Mouse (Mus musculus) heart, embryonic 11.5 days (tissue): ENCODE measurements around the gene Mpzl2. TPM values are rescaled to one million over a fixed set of nuclear protein-coding genes. Genes with fewer than 3 reads are reported as not detected.

Source experiments
- ATAC-seq: fragments of 200-750 bp; cut with Nextera tagmentation; replicated peaks from 2 replicates; pipeline ENCODE4 v1.8.0; 2017; ENCODE audit warnings: moderate library complexity; ENCODE audit not compliant: insufficient number of reproducible peaks, low FRiP score, low TSS enrichment
- H3K27ac ChIP-seq: fragments of 300-500 bp; sonication (generic); 2 replicates; pipeline ENCODE4 v1.5.1; 2014; ENCODE audit warnings: mild to moderate bottlenecking, low read depth, low read length
- H3K27me3 ChIP-seq: fragments of 300-500 bp; sonication (generic); 2 replicates; pipeline ENCODE4 v1.6.1; 2014; ENCODE audit warnings: mild to moderate bottlenecking, low read length, mixed read lengths; ENCODE audit not compliant: control insufficient read depth, insufficient read depth
- H3K36me3 ChIP-seq: fragments of 300-500 bp; sonication (generic); 2 replicates; pipeline ENCODE4 v1.6.1; 2014; ENCODE audit warnings: mild to moderate bottlenecking, low read length, moderate library complexity, mixed read lengths; ENCODE audit not compliant: control insufficient read depth, insufficient read depth
- H3K4me1 ChIP-seq: fragments of 300-500 bp; sonication (generic); 2 replicates; pipeline ENCODE4 v1.6.1; 2014; ENCODE audit warnings: low read length; ENCODE audit not compliant: control insufficient read depth, insufficient read depth
- H3K4me2 ChIP-seq: fragments of 300-500 bp; sonication (generic); 2 replicates; pipeline ENCODE4 v1.6.1; 2014; ENCODE audit warnings: mild to moderate bottlenecking, moderate library complexity
- H3K4me3 ChIP-seq: fragments of 300-500 bp; sonication (generic); 2 replicates; pipeline ENCODE4 v1.5.1; 2014; ENCODE audit warnings: low read depth, low read length
- H3K9ac ChIP-seq: fragments of 300-500 bp; sonication (generic); 2 replicates; pipeline ENCODE4 v1.6.1; 2014; ENCODE audit warnings: mild to moderate bottlenecking, low read depth, low read length, moderate library complexity
- H3K9me3 ChIP-seq: fragments of 300-500 bp; sonication (generic); replicated peaks from 2 replicates; pipeline ENCODE4 v1.6.1; 2016; ENCODE audit warnings: low read length; ENCODE audit not compliant: control insufficient read depth
- WGBS: fragments of 180-500 bp; shearing (Covaris S2); extraction: QIAGEN DNeasy Blood & Tissue Kit; methylation state at CpG from one replicate; pipeline ENCODE4 v1.1.7; 2014; ENCODE audit not compliant: insufficient replicate concordance; 5-methylcytosine and 5-hydroxymethylcytosine counted together
- polyA plus RNA-seq: library from polyadenylated mRNA; unstranded; fragments of >200 nt; fragmentation: Nextera tagmentation; extraction: Ambion mirVana; gene quantifications from 2 replicates; pipeline ENCODE4 v1.2.1, GENCODE M21; 2014

The Mpzl2 gene
- polyA plus RNA-seq, 1 experiment from 2014 or later, result 1.3 TPM

DNA sequence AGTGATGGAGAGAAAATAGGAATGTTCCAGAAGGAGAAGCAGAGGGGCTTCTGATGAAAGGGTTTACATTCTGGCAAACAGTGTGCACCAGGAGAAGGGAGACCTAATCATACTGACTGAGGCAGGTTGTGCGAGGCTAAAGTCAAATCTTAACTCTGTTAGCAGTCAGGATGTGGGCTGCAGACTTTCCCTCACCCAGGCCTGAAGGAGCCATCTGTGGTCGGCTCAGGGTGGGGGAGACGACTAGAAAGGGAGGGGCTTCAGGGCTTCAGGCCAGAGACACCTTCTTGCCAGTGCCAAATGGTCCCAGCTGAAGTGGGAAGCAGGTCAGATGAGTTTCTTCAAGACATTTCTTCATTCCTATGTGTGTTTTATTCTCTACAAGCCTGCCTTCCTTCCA is 58.8 kb downstream of the Mpzl2 start:
- Histone ChIP-seq H3K4me1 (peaks cover 5% of the 10 kb centered on the region), H3K9me3 (no peaks in the 10 kb centered on the region), H3K9ac (no peak overlapping the region), H3K27me3 (no peaks in the 10 kb centered on the region), H3K27ac (no peak overlapping the region), H3K36me3 (no peaks in the 10 kb centered on the region), H3K4me2 (no peak overlapping the region), H3K4me3 (no peak overlapping the region)
- 32% methylated on average over 3 of the region's 3 CpGs for WGBS
- no peak for ATAC-seq

GRCm38 (mm10) chr9:45102528-45102927 is 62.9 kb downstream of the Mpzl2 start:
- Histone ChIP-seq H3K4me2 (no peak overlapping the region), H3K27me3 (no peaks in the 10 kb centered on the region), H3K4me1 (peaks cover 9% of the 10 kb centered on the region), H3K4me3 (no peak overlapping the region), H3K36me3 (no peaks in the 10 kb centered on the region), H3K9me3 (no peaks in the 10 kb centered on the region), H3K9ac (no peak overlapping the region), H3K27ac (no peak overlapping the region)
- WGBS, result 69% methylated on average over 1 of the region's 1 CpGs
- no peak for ATAC-seq

DNA sequence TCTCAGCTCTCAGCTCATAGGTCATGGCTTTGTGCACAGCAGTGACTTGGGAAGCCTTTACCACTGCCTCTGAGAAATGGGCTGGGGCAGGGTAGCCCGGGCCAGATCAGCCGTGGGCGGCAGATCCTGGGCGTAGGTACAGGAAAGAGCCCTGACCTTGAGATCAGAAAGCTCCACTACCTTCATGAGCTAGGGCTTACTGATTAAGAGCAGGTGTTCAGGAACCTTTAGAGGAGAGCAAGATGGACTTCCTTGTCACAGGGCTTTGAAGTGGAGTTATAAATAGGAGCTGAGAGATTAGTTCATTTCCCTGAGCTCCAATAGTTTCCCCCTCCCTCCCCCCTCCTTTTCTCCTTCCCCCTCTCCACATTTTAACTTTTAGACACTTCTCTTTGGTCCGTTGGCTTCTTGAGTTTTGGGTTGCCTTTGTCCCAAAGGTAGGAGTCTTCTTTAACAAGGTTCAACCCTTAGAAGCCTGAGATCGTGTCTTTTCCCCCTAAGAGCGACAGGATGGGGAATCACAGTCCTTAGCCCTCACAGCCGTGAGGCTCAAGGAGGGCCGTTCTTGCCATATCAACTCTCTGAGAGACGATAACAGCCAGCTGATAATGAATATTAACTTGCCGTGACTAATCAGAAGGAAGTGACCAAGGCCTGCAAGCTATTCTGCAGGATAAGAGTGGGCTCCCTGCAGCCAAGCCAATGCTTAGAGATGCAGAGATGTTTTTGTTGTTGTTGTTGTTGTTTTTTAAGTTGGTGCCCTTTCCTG is 63.8 kb downstream of the Mpzl2 start:
- peaks cover 9% of the 10 kb centered on the region for H3K4me1 ChIP-seq
- no peak overlapping the region for H3K9ac ChIP-seq
- WGBS, result 29% methylated on average over 11 of the region's 11 CpGs
- H3K4me3 ChIP-seq, result no peak overlapping the region
- H3K36me3 ChIP-seq, result no peaks in the 10 kb centered on the region
- 0 out of 2 replicates have a peak overlapping the region, but pooled peaks have one; percentile 15 for H3K27ac ChIP-seq
- H3K4me2 ChIP-seq, result peak overlapping the region; percentile 24; the same call in 1 of the 2 replicates
- no peaks in the 10 kb centered on the region for H3K9me3 ChIP-seq
- no peak for ATAC-seq
- H3K27me3 ChIP-seq, result no peaks in the 10 kb centered on the region

Other genes with a start within 250 kb of the Mpzl2 start
- gene Tmem25, start 240.5 kb upstream of the Mpzl2 start, polyA plus RNA-seq, result 0.80 and 0.90 TPM in 2 replicates
- gene Ttc36, start 236.7 kb upstream of the Mpzl2 start, polyA plus RNA-seq, result 0.24 TPM in 1 of 2 replicates, not detected in the other
- 7.3 and 13.9 TPM in 2 replicates for gene Kmt2a, start 158.5 kb upstream of the Mpzl2 start, polyA plus RNA-seq
- gene Atp5l, start 119.1 kb upstream of the Mpzl2 start, polyA plus RNA-seq, result 943 and 1,030 TPM in 2 replicates
- 22.7 and 26.5 TPM in 2 replicates for gene Ube4a, start 74.2 kb upstream of the Mpzl2 start, polyA plus RNA-seq
- gene Cd3g, start 59.4 kb upstream of the Mpzl2 start, polyA plus RNA-seq, result not detected in 2 replicates
- gene Cd3d, start 58.0 kb upstream of the Mpzl2 start, polyA plus RNA-seq, result not detected in 2 replicates
- gene Cd3e, start 30.2 kb upstream of the Mpzl2 start, polyA plus RNA-seq, result not detected in 2 replicates
- 1.6 and 1.7 TPM in 2 replicates for gene Mpzl3, start 15.4 kb downstream of the Mpzl2 start, polyA plus RNA-seq
- 0.31 and 0.36 TPM in 2 replicates for gene Jaml, start 39.4 kb downstream of the Mpzl2 start, polyA plus RNA-seq
- gene Scn2b, start 78.0 kb downstream of the Mpzl2 start, polyA plus RNA-seq, result 2.3 and 3.2 TPM in 2 replicates
- 0.10 and 0.46 TPM in 2 replicates for gene Scn4b, start 98.6 kb downstream of the Mpzl2 start, polyA plus RNA-seq
- not detected in 2 replicates for gene BC049352, start 142.2 kb downstream of the Mpzl2 start, polyA plus RNA-seq
- gene Tmprss4, start 164.3 kb downstream of the Mpzl2 start, polyA plus RNA-seq, result 0.07 TPM in 1 of 2 replicates, not detected in the other
- gene Il10ra, start 229.3 kb downstream of the Mpzl2 start, polyA plus RNA-seq, result 0.37 and 0.69 TPM in 2 replicates